Mouse (Mus musculus) ovary, postnatal 14 days (tissue): ENCODE results near the gene Tbc1d24.
A peak's percentile ranks its signal among the peaks of the same experiment; 100 is the strongest.

Experiments used
- DNase-seq: peaks from one replicate; pipeline ENCODE4 v3.0.0; 2022; ENCODE audit warnings: low spot score

The Tbc1d24 gene

GRCm38 (mm10) chr17:24173423-24173822 lies 31.9 kb downstream of the Tbc1d24 start:
- peak; percentile 51 for DNase-seq

- no peak for DNase-seq
Measured at GRCm38 (mm10) chr17:24171738-24172137, 33.6 kb downstream of the Tbc1d24 start.

GRCm38 (mm10) chr17:24170729-24171128 lies 34.6 kb downstream of the Tbc1d24 start:
- DNase-seq = no peak

GRCm38 (mm10) chr17:24170125-24170524 lies 35.2 kb downstream of the Tbc1d24 start:
- no peak for DNase-seq

- DNase-seq = peak; percentile 90
Measured at GRCm38 (mm10) chr17:24169317-24170065, 35.9 kb downstream of the Tbc1d24 start, which contains the start of gene Atp6v0c. Gene Atp6v0c, minus strand, starts transcription at chr17:24169702.

GRCm38 (mm10) chr17:24168590-24169277 lies 36.6 kb downstream of the Tbc1d24 start:
- peak; percentile 42 for DNase-seq

- no peak for DNase-seq
Measured at GRCm38 (mm10) chr17:24167891-24168505, 37.4 kb downstream of the Tbc1d24 start.

- no peak for DNase-seq
Measured at GRCm38 (mm10) chr17:24167120-24167519, 38.2 kb downstream of the Tbc1d24 start.

GRCm38 (mm10) chr17:24164566-24165259 lies 40.6 kb downstream of the Tbc1d24 start:
- no peak for DNase-seq

GRCm38 (mm10) chr17:24163176-24163962 lies 42.0 kb downstream of the Tbc1d24 start, which contains the start of gene Amdhd2:
Gene Amdhd2, minus strand, starts transcription at chr17:24163766.
- peak; percentile 96 for DNase-seq

GRCm38 (mm10) chr17:24162584-24163175 lies 42.7 kb downstream of the Tbc1d24 start:
- no peak for DNase-seq

- no peak for DNase-seq
Measured at GRCm38 (mm10) chr17:24161466-24161865, 43.9 kb downstream of the Tbc1d24 start.

GRCm38 (mm10) chr17:24157526-24157925 lies 47.8 kb downstream of the Tbc1d24 start:
- no peak for DNase-seq

- no peak for DNase-seq
Measured at GRCm38 (mm10) chr17:24157121-24157520, 48.2 kb downstream of the Tbc1d24 start.

GRCm38 (mm10) chr17:24156394-24156793 lies 49.0 kb downstream of the Tbc1d24 start:
- DNase-seq = no peak

- no peak for DNase-seq
Measured at GRCm38 (mm10) chr17:24155742-24156141, 49.6 kb downstream of the Tbc1d24 start.

- no peak for DNase-seq
Measured at GRCm38 (mm10) chr17:24154463-24154862, 50.9 kb downstream of the Tbc1d24 start.

GRCm38 (mm10) chr17:24151890-24152563 lies 53.3 kb downstream of the Tbc1d24 start:
- peak; percentile 60 for DNase-seq

GRCm38 (mm10) chr17:24151382-24151781 lies 54.0 kb downstream of the Tbc1d24 start:
- no peak for DNase-seq

GRCm38 (mm10) chr17:24150824-24151223 lies 54.5 kb downstream of the Tbc1d24 start, which contains the start of gene Pdpk1:
Gene Pdpk1, minus strand, starts transcription at chr17:24150924.
- DNase-seq = no peak
